Mouse (Mus musculus): ENCODE measurements around the gene Hnf4a. TPM values are rescaled to one million over a fixed set of nuclear protein-coding genes. Genes with fewer than 3 reads are reported as not detected.
A peak's percentile ranks its signal among the peaks of the same experiment; 100 is the strongest.

Hnf4a gene
- total and polyA plus RNA-seq, 2 experiments from 2014 or later = not detected

DNA sequence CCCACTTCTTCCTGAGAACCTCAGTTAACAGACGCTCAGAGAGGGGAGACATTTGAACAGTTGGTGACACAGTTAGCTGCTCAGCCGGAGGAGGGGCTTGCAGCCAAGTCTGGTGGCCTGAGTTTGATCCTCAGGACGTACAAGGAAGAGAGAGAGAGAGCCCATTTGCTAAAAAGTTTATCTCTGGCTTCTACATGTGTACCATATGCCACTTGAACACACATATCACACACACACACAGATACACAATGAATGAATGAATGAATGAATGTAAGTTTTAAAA, 90.2 kb downstream of the Hnf4a start:
- WGBS = 66% methylated on average over 3 of the region's 3 CpGs
- DNase-seq (no peak), ATAC-seq (no peak)
- Histone ChIP-seq H3K27me3 (ENCODE audit: insufficient read depth, low read length) (no peaks in the 10 kb centered on the region), H3K36me3 (ENCODE audit: insufficient read depth) (no peaks in the 10 kb centered on the region), H3K27ac (ENCODE audit: low read depth, low read length) (no peak overlapping the region), H3K9ac (no peak overlapping the region), H3K4me1 (ENCODE audit: insufficient read depth) (0 out of 2 replicates have a peak, but pooled peaks cover 2% of the 10 kb centered on the region), H3K4me2 (ENCODE audit: low read depth) (no peak overlapping the region), H3K4me3 (ENCODE audit: low read depth, low read length) (no peak overlapping the region), H3K9me3 (ENCODE audit: low read length) (no peaks in the 10 kb centered on the region)
- no peak for TF ChIP-seq CTCF (IDR thresholded peaks at IDR 0.05; ENCODE audit: low read depth)

DNA sequence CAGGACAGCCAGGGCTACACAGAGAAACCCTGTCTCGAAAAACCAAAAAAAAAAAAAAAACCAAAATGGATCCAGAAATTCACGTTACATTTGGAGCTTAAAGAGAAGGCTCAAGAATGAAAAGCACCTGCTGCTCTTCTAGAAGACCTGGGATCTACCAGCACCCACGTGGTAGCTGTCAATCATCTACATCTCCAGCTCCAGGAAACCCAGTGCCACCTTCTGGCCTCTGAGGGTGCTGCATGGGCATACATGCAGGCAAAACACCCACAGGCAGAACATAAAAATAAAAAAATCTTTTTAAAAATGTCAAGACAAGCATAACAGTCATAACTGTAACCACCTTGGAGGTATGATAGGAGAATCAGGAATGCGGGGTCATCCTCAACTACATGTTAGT, 91.1 kb downstream of the Hnf4a start:
- TF ChIP-seq CTCF (IDR thresholded peaks at IDR 0.05; ENCODE audit: low read depth) = peak; percentile 62
- WGBS = 59% methylated on average over 4 of the region's 4 CpGs
- no peak overlapping the region for H3K4me3 ChIP-seq (ENCODE audit: low read depth, low read length)
- no peaks in the 10 kb centered on the region for H3K36me3 ChIP-seq (ENCODE audit: insufficient read depth)
- ATAC-seq (no peak), DNase-seq (peak; percentile 51)
- no peaks in the 10 kb centered on the region for H3K9me3 ChIP-seq (ENCODE audit: low read length)
- H3K4me2 ChIP-seq (ENCODE audit: low read depth) = no peak overlapping the region
- 0 out of 2 replicates have a peak, but pooled peaks cover 2% of the 10 kb centered on the region for H3K4me1 ChIP-seq (ENCODE audit: insufficient read depth)
- no peak overlapping the region for H3K27ac ChIP-seq (ENCODE audit: low read depth, low read length)
- no peaks in the 10 kb centered on the region for H3K27me3 ChIP-seq (ENCODE audit: insufficient read depth, low read length)
- no peak overlapping the region for H3K9ac ChIP-seq

DNA sequence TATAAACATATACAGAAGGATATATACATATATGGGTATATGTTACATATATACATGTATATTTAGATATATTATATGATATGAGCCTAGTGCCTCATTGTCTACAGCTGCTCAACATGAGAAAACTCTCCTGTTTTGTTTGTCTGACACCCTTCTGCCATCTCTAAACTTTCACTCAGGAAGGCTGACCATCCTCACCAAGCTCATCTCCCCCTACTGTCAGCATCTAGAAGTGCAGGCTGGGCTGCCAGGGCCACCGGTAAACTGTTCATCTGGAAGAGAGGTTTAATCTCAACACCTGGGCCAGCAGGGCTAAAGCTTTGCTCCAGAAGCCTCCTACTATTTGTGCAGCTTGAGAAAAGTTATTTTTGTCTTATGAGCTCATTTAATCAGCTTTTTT, 92.6 kb downstream of the Hnf4a start:
- Histone ChIP-seq H3K27ac (ENCODE audit: low read depth, low read length) (no peak overlapping the region), H3K27me3 (ENCODE audit: insufficient read depth, low read length) (no peaks in the 10 kb centered on the region), H3K4me1 (ENCODE audit: insufficient read depth) (peaks cover 12% of the 10 kb centered on the region; the same call in 1 of the 2 replicates), H3K4me3 (ENCODE audit: low read depth, low read length) (no peak overlapping the region), H3K9ac (no peak overlapping the region), H3K4me2 (ENCODE audit: low read depth) (no peak overlapping the region), H3K36me3 (ENCODE audit: insufficient read depth) (no peaks in the 10 kb centered on the region), H3K9me3 (ENCODE audit: low read length) (no peaks in the 10 kb centered on the region)
- peak; percentile 77 for TF ChIP-seq CTCF (IDR thresholded peaks at IDR 0.05; ENCODE audit: low read depth)
- DNase-seq = peak; percentile 46
- WGBS = 0% methylated on average over 1 of the region's 1 CpGs
- no peak for ATAC-seq

DNA sequence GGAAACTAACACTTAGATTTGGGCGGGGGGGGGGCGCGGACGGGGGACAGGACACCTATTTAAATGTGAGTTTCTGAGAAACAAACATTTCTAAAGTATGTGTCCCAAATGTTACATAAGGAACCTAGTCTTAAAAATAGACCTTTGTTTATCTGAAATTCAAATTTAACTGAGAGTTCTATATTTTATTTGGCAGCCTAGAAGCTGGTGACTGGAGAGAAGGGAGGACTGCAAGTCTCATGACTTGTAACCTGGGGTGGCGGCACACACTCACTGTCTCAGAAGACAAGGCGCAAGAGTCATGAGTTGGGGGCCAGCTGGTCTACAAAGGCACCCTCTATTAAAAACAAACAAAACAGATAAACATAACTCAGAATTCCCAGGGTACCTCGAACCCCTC, 94.5 kb downstream of the Hnf4a start:
- DNase-seq = no peak
- WGBS = 86% methylated on average over 7 of the region's 7 CpGs
- H3K27ac ChIP-seq (ENCODE audit: low read depth, low read length) = no peak overlapping the region
- H3K9ac ChIP-seq = no peak overlapping the region
- no peaks in the 10 kb centered on the region for H3K36me3 ChIP-seq (ENCODE audit: insufficient read depth)
- no peaks in the 10 kb centered on the region for H3K9me3 ChIP-seq (ENCODE audit: low read length)
- H3K4me1 ChIP-seq (ENCODE audit: insufficient read depth) = peaks cover 12% of the 10 kb centered on the region; the same call in 1 of the 2 replicates
- no peak overlapping the region for H3K4me3 ChIP-seq (ENCODE audit: low read depth, low read length)
- H3K27me3 ChIP-seq (ENCODE audit: insufficient read depth, low read length) = no peaks in the 10 kb centered on the region
- no peak for ATAC-seq
- no peak overlapping the region for H3K4me2 ChIP-seq (ENCODE audit: low read depth)
- no peak for TF ChIP-seq CTCF (IDR thresholded peaks at IDR 0.05; ENCODE audit: low read depth)

DNA sequence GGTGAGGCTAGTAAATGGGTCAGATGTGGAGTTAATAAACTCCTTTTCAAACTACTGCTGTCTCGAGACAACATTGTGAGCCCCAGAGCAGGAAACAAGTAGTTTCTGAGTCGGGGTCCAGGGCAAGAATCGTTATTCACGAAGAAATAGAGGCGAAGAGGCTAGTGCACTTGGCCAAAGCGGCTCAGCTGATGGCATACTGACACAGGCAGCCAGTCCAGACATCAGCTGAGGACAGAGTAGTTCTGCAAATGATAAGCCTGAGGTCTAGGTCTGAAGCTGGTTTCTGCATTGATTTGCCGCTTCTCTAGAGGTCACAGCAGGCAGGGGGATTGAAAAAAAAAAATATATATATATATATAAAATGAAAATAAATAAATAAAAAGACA, 95.1 kb downstream of the Hnf4a start:
- Histone ChIP-seq H3K4me1 (ENCODE audit: insufficient read depth) (peaks cover 12% of the 10 kb centered on the region; the same call in 1 of the 2 replicates), H3K9me3 (ENCODE audit: low read length) (no peaks in the 10 kb centered on the region), H3K27ac (ENCODE audit: low read depth, low read length) (no peak overlapping the region), H3K27me3 (ENCODE audit: insufficient read depth, low read length) (no peaks in the 10 kb centered on the region), H3K9ac (peak overlapping the region; percentile 96; the same call in 1 of the 2 replicates), H3K36me3 (ENCODE audit: insufficient read depth) (no peaks in the 10 kb centered on the region), H3K4me3 (ENCODE audit: low read depth, low read length) (peak overlapping the region; percentile 94), H3K4me2 (ENCODE audit: low read depth) (peak overlapping the region; percentile 92)
- ATAC-seq (peak; percentile 10; the same call in 1 of the 2 replicates), DNase-seq (no peak)
- 71% methylated on average over 7 of the region's 7 CpGs for WGBS
- no peak for TF ChIP-seq CTCF (IDR thresholded peaks at IDR 0.05; ENCODE audit: low read depth)

DNA sequence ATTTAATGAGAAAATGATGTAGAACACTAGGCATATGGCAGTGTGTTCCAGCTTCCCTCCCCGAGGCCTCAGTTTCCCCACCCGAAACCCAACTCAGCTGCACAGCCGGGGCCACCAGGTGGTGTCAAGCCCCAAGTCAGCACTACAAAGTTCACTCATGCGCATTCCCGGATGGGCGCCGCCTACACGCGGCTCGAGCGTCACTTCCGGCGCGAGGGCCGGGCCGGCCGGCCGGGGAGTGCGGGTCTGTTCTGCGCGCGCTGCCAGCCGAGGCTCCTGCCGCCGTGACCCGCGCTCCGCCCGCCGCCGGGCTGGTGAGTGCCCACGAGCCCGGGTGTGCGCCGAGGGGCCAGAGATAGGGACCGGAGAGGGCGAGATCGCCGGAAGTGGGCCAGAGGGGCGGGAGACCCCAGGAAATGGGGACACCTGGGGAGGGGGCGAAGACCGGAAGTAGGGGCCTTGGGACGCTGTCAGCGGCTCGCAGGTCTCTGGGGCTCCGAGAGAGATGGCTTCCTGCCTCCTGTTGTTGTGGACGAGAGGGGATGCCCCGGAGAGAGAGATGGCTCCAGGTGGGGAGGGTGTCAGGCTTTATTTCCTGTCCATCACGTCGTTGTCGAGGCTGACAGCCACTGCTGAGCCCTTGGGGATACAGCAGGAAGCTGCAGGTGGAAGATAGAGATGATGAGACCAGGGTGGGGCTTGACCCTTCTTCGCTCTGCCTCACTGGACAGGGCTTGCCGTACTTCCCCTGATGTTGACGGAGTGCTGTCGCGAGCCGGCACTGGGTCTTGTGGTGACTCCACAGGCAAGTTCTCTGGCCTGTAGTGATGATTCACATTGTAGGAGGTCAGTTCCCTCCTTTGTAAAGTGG, 95.7 kb downstream of the Hnf4a start, which contains the start of gene Ttpal:
TSS of gene Ttpal (plus strand) at position 214 of the 871 bp plus-strand sequence.
- peak; percentile 98 for ATAC-seq
- WGBS = 2% methylated on average over 57 of the region's 57 CpGs

DNA sequence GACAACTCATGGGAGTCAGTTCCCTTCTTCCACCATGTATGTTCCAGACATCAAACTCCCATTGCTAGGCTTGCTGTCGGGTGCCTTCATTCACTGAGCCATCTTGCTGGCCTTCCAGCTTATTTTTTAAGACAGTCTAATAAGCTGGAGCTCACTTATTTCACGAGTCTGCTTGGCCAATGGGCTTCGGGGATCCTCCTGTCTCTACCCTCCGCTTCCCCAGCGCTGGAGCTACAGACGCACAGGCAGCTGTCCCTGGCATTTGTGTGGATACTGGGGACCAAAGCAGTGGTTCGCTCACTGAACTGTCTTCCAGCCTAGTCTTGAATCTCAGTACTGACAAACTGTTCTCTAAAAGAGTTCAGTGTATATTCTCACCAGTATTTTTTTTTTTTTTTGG, 99.6 kb downstream of the Hnf4a start:
- H3K27ac ChIP-seq (ENCODE audit: low read depth, low read length) = no peak overlapping the region
- H3K27me3 ChIP-seq (ENCODE audit: insufficient read depth, low read length) = no peaks in the 10 kb centered on the region
- WGBS = 88% methylated on average over 7 of the region's 7 CpGs
- H3K4me1 ChIP-seq (ENCODE audit: insufficient read depth) = peaks cover 12% of the 10 kb centered on the region; the same call in 1 of the 2 replicates
- TF ChIP-seq CTCF (IDR thresholded peaks at IDR 0.05; ENCODE audit: low read depth) = no peak
- peaks cover 23% of the 10 kb centered on the region for H3K36me3 ChIP-seq (ENCODE audit: insufficient read depth)
- DNase-seq (no peak), ATAC-seq (no peak)
- H3K4me2 ChIP-seq (ENCODE audit: low read depth) = no peak overlapping the region
- no peak overlapping the region for H3K4me3 ChIP-seq (ENCODE audit: low read depth, low read length)
- no peak overlapping the region for H3K9ac ChIP-seq
- no peaks in the 10 kb centered on the region for H3K9me3 ChIP-seq (ENCODE audit: low read length)

More for the DNA sequence above, 95.7 kb downstream of the Hnf4a start, which contains the start of gene Ttpal:
- peak; percentile 94 for DNase-seq
- Histone ChIP-seq H3K27me3 (ENCODE audit: insufficient read depth, low read length) (no peaks in the 10 kb centered on the region), H3K4me1 (ENCODE audit: insufficient read depth) (peaks cover 12% of the 10 kb centered on the region; the same call in 1 of the 2 replicates), H3K4me2 (ENCODE audit: low read depth) (peak within 1 kb of the TSS; percentile 92), H3K9ac (peak within 1 kb of the TSS; percentile 96), H3K9me3 (ENCODE audit: low read length) (no peaks in the 10 kb centered on the region), H3K27ac (ENCODE audit: low read depth, low read length) (peak within 1 kb of the TSS; percentile 91), H3K4me3 (ENCODE audit: low read depth, low read length) (peak within 1 kb of the TSS; percentile 94), H3K36me3 (ENCODE audit: insufficient read depth) (0 out of 2 replicates have a peak, but pooled peaks cover under 1% of the 10 kb centered on the region)
- TF ChIP-seq CTCF (IDR thresholded peaks at IDR 0.05; ENCODE audit: low read depth) = peak; percentile 73
